Mouse (Mus musculus): Measurements from ENCODE around the gene Tbc1d9. TPM values are rescaled to one million over a fixed set of nuclear protein-coding genes. Genes with fewer than 3 reads are reported as not detected.

The Tbc1d9 gene
- polyA plus RNA-seq, 1 experiment from 2014 or later: 17.8 TPM

DNA sequence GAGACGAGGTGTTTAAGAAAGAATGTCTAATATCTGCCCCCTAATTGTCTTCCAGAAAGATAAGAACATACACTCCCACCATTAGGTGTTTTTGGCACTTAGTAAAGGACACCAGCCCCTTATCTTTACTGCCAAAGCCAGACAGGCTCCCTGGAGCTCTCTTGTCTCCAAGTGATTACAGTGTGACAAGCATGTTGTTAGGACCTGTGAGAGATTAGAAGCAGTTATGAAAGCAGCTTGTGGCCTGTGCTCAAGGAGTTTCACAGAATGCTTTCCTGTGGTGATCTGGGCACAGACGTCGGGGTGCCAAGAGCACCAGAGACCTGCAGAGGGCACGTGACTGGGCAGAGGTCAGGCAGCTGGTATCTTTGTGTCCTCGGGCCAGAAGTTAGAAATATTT, 49.9 kb downstream of the Tbc1d9 start:
- Histone ChIP-seq H3K9ac (ENCODE audit: low read depth, low read length) (no peak overlapping the region), H3K4me1 (ENCODE audit: control insufficient read depth, insufficient read depth, low read length) (peaks cover 3% of the 10 kb centered on the region; the same call in 1 of the 2 replicates), H3K4me2 (ENCODE audit: low read length) (no peak overlapping the region), H3K36me3 (ENCODE audit: control insufficient read depth, insufficient read depth, low read length) (peaks cover 15% of the 10 kb centered on the region), H3K9me3 (replicated peaks; ENCODE audit: control insufficient read depth, low read length, poor library complexity, severe bottlenecking) (no peaks in the 10 kb centered on the region), H3K27ac (ENCODE audit: low read length) (no peak overlapping the region), H3K27me3 (ENCODE audit: control insufficient read depth, insufficient read depth, low read depth, low read length) (no peaks in the 10 kb centered on the region), H3K4me3 (ENCODE audit: low read depth, low read length) (no peak overlapping the region)
- no peak for ATAC-seq
- 59% methylated on average over 5 of the region's 5 CpGs for WGBS

DNA sequence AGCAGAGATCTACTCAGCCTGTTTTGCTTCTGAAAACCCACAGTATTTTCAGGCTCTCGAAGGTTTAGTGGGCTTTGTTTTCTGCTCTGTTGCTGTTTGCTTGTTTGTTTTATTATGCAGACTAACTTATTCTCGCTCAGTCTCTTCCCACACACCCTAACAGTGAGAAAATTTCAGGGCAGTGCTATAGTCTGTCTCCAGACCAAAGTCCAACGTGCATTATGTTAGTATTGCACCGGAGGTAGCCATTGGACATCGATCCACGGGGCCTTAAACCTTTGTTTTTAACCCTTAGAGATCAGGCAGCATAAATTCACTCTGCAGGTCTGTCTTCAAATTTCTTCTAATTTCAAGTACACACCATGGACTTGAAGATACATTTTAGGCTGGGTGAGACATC, 51.4 kb downstream of the Tbc1d9 start:
- WGBS: 79% methylated on average over 6 of the region's 6 CpGs
- ATAC-seq: no peak
- Histone ChIP-seq H3K9me3 (replicated peaks; ENCODE audit: control insufficient read depth, low read length, poor library complexity, severe bottlenecking) (no peaks in the 10 kb centered on the region), H3K36me3 (ENCODE audit: control insufficient read depth, insufficient read depth, low read length) (peaks cover 8% of the 10 kb centered on the region), H3K4me1 (ENCODE audit: control insufficient read depth, insufficient read depth, low read length) (peaks cover 3% of the 10 kb centered on the region; the same call in 1 of the 2 replicates), H3K4me2 (ENCODE audit: low read length) (no peak overlapping the region), H3K9ac (ENCODE audit: low read depth, low read length) (no peak overlapping the region), H3K27ac (ENCODE audit: low read length) (no peak overlapping the region), H3K4me3 (ENCODE audit: low read depth, low read length) (no peak overlapping the region), H3K27me3 (ENCODE audit: control insufficient read depth, insufficient read depth, low read depth, low read length) (no peaks in the 10 kb centered on the region)

DNA sequence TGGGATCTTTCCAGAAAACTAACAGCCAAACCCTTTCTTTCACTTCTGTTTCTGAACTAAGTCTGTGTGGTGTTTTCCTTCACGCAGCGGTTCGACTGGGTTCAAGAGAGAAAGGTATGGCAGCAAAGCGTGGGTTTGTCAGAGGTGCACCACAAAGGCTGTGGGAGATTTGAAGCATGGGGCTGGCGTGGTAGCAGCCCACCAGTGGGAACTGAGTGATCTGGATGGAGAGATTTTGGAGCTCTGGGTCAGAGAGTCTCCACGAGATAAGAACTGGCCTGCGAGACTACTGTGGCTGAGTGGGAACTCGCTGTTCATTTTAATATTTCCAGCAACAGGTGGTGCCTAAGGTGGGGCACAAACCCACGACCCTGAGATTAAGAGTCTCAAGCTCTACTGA, 52.0 kb downstream of the Tbc1d9 start:
- Histone ChIP-seq H3K27me3 (ENCODE audit: control insufficient read depth, insufficient read depth, low read depth, low read length) (no peaks in the 10 kb centered on the region), H3K4me3 (ENCODE audit: low read depth, low read length) (no peak overlapping the region), H3K4me2 (ENCODE audit: low read length) (no peak overlapping the region), H3K36me3 (ENCODE audit: control insufficient read depth, insufficient read depth, low read length) (peaks cover 2% of the 10 kb centered on the region; the same call in 1 of the 2 replicates), H3K4me1 (ENCODE audit: control insufficient read depth, insufficient read depth, low read length) (peaks cover 3% of the 10 kb centered on the region; the same call in 1 of the 2 replicates), H3K9me3 (replicated peaks; ENCODE audit: control insufficient read depth, low read length, poor library complexity, severe bottlenecking) (no peaks in the 10 kb centered on the region), H3K27ac (ENCODE audit: low read length) (no peak overlapping the region), H3K9ac (ENCODE audit: low read depth, low read length) (no peak overlapping the region)
- 90% methylated on average over 9 of the region's 9 CpGs for WGBS
- ATAC-seq: no peak

DNA sequence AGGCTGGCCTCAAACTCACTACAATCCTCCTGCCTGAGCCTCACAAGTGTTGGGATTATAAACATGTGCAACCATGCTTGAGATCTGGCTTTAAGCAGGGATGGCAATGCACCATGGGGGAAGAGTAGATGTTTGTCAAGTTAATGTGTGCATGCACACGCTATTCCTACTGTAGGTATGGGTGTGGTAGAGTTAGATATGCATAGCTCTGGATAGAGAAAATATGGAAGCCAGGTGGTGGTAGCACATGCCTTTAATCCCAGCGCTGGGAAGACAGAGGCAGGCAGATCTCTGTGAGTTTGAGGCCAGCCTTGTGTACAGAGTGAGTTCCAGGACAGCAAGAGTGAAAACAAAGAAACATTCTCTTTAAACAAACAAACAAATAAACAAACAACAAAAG, 52.7 kb downstream of the Tbc1d9 start:
- no peak overlapping the region for H3K4me3 ChIP-seq (ENCODE audit: low read depth, low read length)
- ATAC-seq: no peak
- no peak overlapping the region for H3K27ac ChIP-seq (ENCODE audit: low read length)
- H3K27me3 ChIP-seq (ENCODE audit: control insufficient read depth, insufficient read depth, low read depth, low read length): no peaks in the 10 kb centered on the region
- WGBS: 96% methylated on average over 2 of the region's 2 CpGs
- no peaks in the 10 kb centered on the region for H3K9me3 ChIP-seq (replicated peaks; ENCODE audit: control insufficient read depth, low read length, poor library complexity, severe bottlenecking)
- no peak overlapping the region for H3K9ac ChIP-seq (ENCODE audit: low read depth, low read length)
- H3K4me2 ChIP-seq (ENCODE audit: low read length): no peak overlapping the region
- no peaks in the 10 kb centered on the region for H3K36me3 ChIP-seq (ENCODE audit: control insufficient read depth, insufficient read depth, low read length)
- H3K4me1 ChIP-seq (ENCODE audit: control insufficient read depth, insufficient read depth, low read length): peaks cover 3% of the 10 kb centered on the region; the same call in 1 of the 2 replicates

DNA sequence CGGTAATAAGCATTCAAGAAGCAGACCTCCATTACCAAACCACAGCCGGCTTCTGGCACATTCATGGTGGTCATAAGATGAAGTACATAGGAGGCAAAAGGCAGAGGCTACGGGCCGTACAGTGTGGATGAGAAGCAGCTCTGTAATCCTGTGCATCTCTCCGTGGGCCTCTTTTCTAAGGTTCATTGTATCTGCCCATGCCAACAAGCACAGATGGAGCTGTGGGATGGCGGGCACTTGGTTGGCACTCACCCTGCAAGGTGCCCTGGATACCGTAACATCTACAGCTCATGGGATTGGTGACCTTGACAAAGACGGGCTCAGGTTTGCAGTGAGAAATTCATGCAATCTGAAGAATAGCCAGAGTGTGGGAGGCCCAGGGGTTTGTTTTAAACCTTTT, 54.2 kb downstream of the Tbc1d9 start:
- H3K4me3 ChIP-seq (ENCODE audit: low read depth, low read length): no peak overlapping the region
- 88% methylated on average over 8 of the region's 8 CpGs for WGBS
- H3K9me3 ChIP-seq (replicated peaks; ENCODE audit: control insufficient read depth, low read length, poor library complexity, severe bottlenecking): no peaks in the 10 kb centered on the region
- peaks cover 4% of the 10 kb centered on the region for H3K4me1 ChIP-seq (ENCODE audit: control insufficient read depth, insufficient read depth, low read length)
- ATAC-seq: no peak
- H3K36me3 ChIP-seq (ENCODE audit: control insufficient read depth, insufficient read depth, low read length): no peaks in the 10 kb centered on the region
- no peak overlapping the region; the same call in 1 of the 2 replicates for H3K27ac ChIP-seq (ENCODE audit: low read length)
- H3K9ac ChIP-seq (ENCODE audit: low read depth, low read length): no peak overlapping the region
- no peak overlapping the region for H3K4me2 ChIP-seq (ENCODE audit: low read length)
- H3K27me3 ChIP-seq (ENCODE audit: control insufficient read depth, insufficient read depth, low read depth, low read length): no peaks in the 10 kb centered on the region

DNA sequence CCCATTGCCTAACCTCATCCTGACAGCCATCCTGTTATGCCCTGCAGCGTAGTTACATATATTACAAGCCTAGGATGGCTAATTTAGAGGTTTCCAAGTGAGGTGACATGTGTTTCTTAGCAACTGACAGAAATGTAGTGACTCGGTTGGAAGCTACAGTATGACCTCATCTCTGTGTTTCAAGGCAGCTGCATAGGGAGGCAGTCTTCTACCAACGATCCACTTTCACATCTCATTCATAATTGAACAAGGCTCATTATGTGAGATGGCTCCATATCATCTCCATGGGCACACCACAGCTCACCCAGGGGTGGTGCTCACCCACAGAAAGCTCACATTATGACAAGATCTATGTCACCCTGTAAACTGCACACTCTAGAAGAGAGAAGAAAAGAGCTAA, 55.6 kb downstream of the Tbc1d9 start:
- ATAC-seq: peak; percentile 77

GRCm38 (mm10) chr8:83224754-83225416, 59.7 kb downstream of the Tbc1d9 start:
- no peak overlapping the region for H3K27ac ChIP-seq (ENCODE audit: low read length)
- no peaks in the 10 kb centered on the region for H3K36me3 ChIP-seq (ENCODE audit: control insufficient read depth, insufficient read depth, low read length)
- H3K9me3 ChIP-seq (replicated peaks; ENCODE audit: control insufficient read depth, low read length, poor library complexity, severe bottlenecking): no peaks in the 10 kb centered on the region
- no peak; the same call in 1 of the 2 replicates for ATAC-seq
- 54% methylated on average over 5 of the region's 5 CpGs for WGBS
- no peak overlapping the region for H3K4me2 ChIP-seq (ENCODE audit: low read length)
- peaks cover 3% of the 10 kb centered on the region; the same call in 1 of the 2 replicates for H3K4me1 ChIP-seq (ENCODE audit: control insufficient read depth, insufficient read depth, low read length)
- no peak overlapping the region for H3K4me3 ChIP-seq (ENCODE audit: low read depth, low read length)
- no peak overlapping the region for H3K9ac ChIP-seq (ENCODE audit: low read depth, low read length)
- no peaks in the 10 kb centered on the region for H3K27me3 ChIP-seq (ENCODE audit: control insufficient read depth, insufficient read depth, low read depth, low read length)

More for the DNA sequence above, 55.6 kb downstream of the Tbc1d9 start:
- no peak overlapping the region for H3K9ac ChIP-seq (ENCODE audit: low read depth, low read length)
- H3K9me3 ChIP-seq (replicated peaks; ENCODE audit: control insufficient read depth, low read length, poor library complexity, severe bottlenecking): no peaks in the 10 kb centered on the region
- no peak overlapping the region for H3K4me3 ChIP-seq (ENCODE audit: low read depth, low read length)
- no peak overlapping the region for H3K4me2 ChIP-seq (ENCODE audit: low read length)
- 50% methylated on average over 3 of the region's 3 CpGs for WGBS
- H3K27ac ChIP-seq (ENCODE audit: low read length): 0 out of 2 replicates have a peak overlapping the region, but pooled peaks have one; percentile 26
- H3K27me3 ChIP-seq (ENCODE audit: control insufficient read depth, insufficient read depth, low read depth, low read length): no peaks in the 10 kb centered on the region
- peaks cover 3% of the 10 kb centered on the region; the same call in 1 of the 2 replicates for H3K4me1 ChIP-seq (ENCODE audit: control insufficient read depth, insufficient read depth, low read length)
- H3K36me3 ChIP-seq (ENCODE audit: control insufficient read depth, insufficient read depth, low read length): no peaks in the 10 kb centered on the region

GRCm38 (mm10) chr8:83225598-83225997, 60.4 kb downstream of the Tbc1d9 start:
- H3K4me2 ChIP-seq (ENCODE audit: low read length): no peak overlapping the region
- H3K27me3 ChIP-seq (ENCODE audit: control insufficient read depth, insufficient read depth, low read depth, low read length): no peaks in the 10 kb centered on the region
- WGBS: 93% methylated on average over 2 of the region's 2 CpGs
- no peak for ATAC-seq
- no peaks in the 10 kb centered on the region for H3K9me3 ChIP-seq (replicated peaks; ENCODE audit: control insufficient read depth, low read length, poor library complexity, severe bottlenecking)
- no peaks in the 10 kb centered on the region for H3K36me3 ChIP-seq (ENCODE audit: control insufficient read depth, insufficient read depth, low read length)
- no peak overlapping the region for H3K4me3 ChIP-seq (ENCODE audit: low read depth, low read length)
- H3K9ac ChIP-seq (ENCODE audit: low read depth, low read length): no peak overlapping the region
- peaks cover 3% of the 10 kb centered on the region; the same call in 1 of the 2 replicates for H3K4me1 ChIP-seq (ENCODE audit: control insufficient read depth, insufficient read depth, low read length)
- H3K27ac ChIP-seq (ENCODE audit: low read length): no peak overlapping the region

GRCm38 (mm10) chr8:83227336-83227735, 62.2 kb downstream of the Tbc1d9 start:
- no peaks in the 10 kb centered on the region for H3K27me3 ChIP-seq (ENCODE audit: control insufficient read depth, insufficient read depth, low read depth, low read length)
- H3K27ac ChIP-seq (ENCODE audit: low read length): no peak overlapping the region
- no peaks in the 10 kb centered on the region for H3K9me3 ChIP-seq (replicated peaks; ENCODE audit: control insufficient read depth, low read length, poor library complexity, severe bottlenecking)
- H3K4me1 ChIP-seq (ENCODE audit: control insufficient read depth, insufficient read depth, low read length): peaks cover 3% of the 10 kb centered on the region; the same call in 1 of the 2 replicates
- 93% methylated on average over 5 of the region's 5 CpGs for WGBS
- H3K36me3 ChIP-seq (ENCODE audit: control insufficient read depth, insufficient read depth, low read length): no peaks in the 10 kb centered on the region
- H3K4me2 ChIP-seq (ENCODE audit: low read length): no peak overlapping the region
- H3K4me3 ChIP-seq (ENCODE audit: low read depth, low read length): no peak overlapping the region
- H3K9ac ChIP-seq (ENCODE audit: low read depth, low read length): no peak overlapping the region
- no peak for ATAC-seq

All from midbrain, embryonic 16.5 days (tissue).